Mouse (Mus musculus): ENCODE results near the gene Phf1. TPM values are rescaled to one million over a fixed set of nuclear protein-coding genes. Genes with fewer than 3 reads are reported as not detected.

Phf1 gene
- polyA plus RNA-seq, 1 experiment from 2014 or later, result 9.5 TPM

- Histone ChIP-seq H3K4me2 (peak overlapping the region; percentile 85), H3K36me3 (ENCODE audit: poor library complexity, severe bottlenecking) (peaks cover 9% of the 10 kb centered on the region; the same call in 1 of the 2 replicates), H3K4me3 (peak overlapping the region; percentile 42), H3K27ac (peak overlapping the region; percentile 86), H3K9ac (peak overlapping the region; percentile 77), H3K27me3 (no peaks in the 10 kb centered on the region), H3K9me3 (replicated peaks) (no peaks in the 10 kb centered on the region), H3K4me1 (peaks cover 92% of the 10 kb centered on the region)
- 23% methylated on average over 12 of the region's 12 CpGs for WGBS
- ATAC-seq, result no peak
These were observed 14.6 kb downstream of the Phf1 start for GRCm38 (mm10) chr17:26947231-26948100.

GRCm38 (mm10) chr17:26948316-26949050 lies 15.6 kb downstream of the Phf1 start:
- under 1% methylated on average over 15 of the region's 87 CpGs for WGBS
- H3K27me3 ChIP-seq, result no peaks in the 10 kb centered on the region
- H3K4me2 ChIP-seq, result peak overlapping the region; percentile 93
- peaks cover 17% of the 10 kb centered on the region for H3K36me3 ChIP-seq (ENCODE audit: poor library complexity, severe bottlenecking)
- H3K9ac ChIP-seq, result peak overlapping the region; percentile 90
- no peaks in the 10 kb centered on the region for H3K9me3 ChIP-seq (replicated peaks)
- H3K27ac ChIP-seq, result peak overlapping the region; percentile 90
- no peak for ATAC-seq
- peaks cover 93% of the 10 kb centered on the region for H3K4me1 ChIP-seq
- H3K4me3 ChIP-seq, result peak overlapping the region; percentile 74

- ATAC-seq, result no peak
- peaks cover 17% of the 10 kb centered on the region for H3K36me3 ChIP-seq (ENCODE audit: poor library complexity, severe bottlenecking)
- peaks cover 92% of the 10 kb centered on the region for H3K4me1 ChIP-seq
- peak overlapping the region; percentile 90 for H3K27ac ChIP-seq
- H3K9ac ChIP-seq, result peak overlapping the region; percentile 90
- H3K4me3 ChIP-seq, result peak overlapping the region; percentile 74
- WGBS, result 10% methylated on average over 9 of the region's 14 CpGs
- no peaks in the 10 kb centered on the region for H3K27me3 ChIP-seq
- peak overlapping the region; percentile 93 for H3K4me2 ChIP-seq
- H3K9me3 ChIP-seq (replicated peaks), result no peaks in the 10 kb centered on the region
These were observed 16.3 kb downstream of the Phf1 start for GRCm38 (mm10) chr17:26949051-26949577.

GRCm38 (mm10) chr17:26949866-26950265 lies 17.0 kb downstream of the Phf1 start:
- H3K9me3 ChIP-seq (replicated peaks), result no peaks in the 10 kb centered on the region
- peak overlapping the region; percentile 90 for H3K9ac ChIP-seq
- no peaks in the 10 kb centered on the region for H3K27me3 ChIP-seq
- ATAC-seq, result no peak
- 28% methylated on average over 5 of the region's 5 CpGs for WGBS
- H3K27ac ChIP-seq, result peak overlapping the region; percentile 90
- H3K4me3 ChIP-seq, result peak overlapping the region; percentile 74
- peaks cover 14% of the 10 kb centered on the region for H3K36me3 ChIP-seq (ENCODE audit: poor library complexity, severe bottlenecking)
- H3K4me1 ChIP-seq, result peaks cover 91% of the 10 kb centered on the region
- peak overlapping the region; percentile 93 for H3K4me2 ChIP-seq

- Histone ChIP-seq H3K27me3 (no peaks in the 10 kb centered on the region), H3K4me3 (peak overlapping the region; percentile 43), H3K4me1 (peaks cover 83% of the 10 kb centered on the region), H3K36me3 (ENCODE audit: poor library complexity, severe bottlenecking) (peaks cover 21% of the 10 kb centered on the region), H3K9ac (peak overlapping the region; percentile 90), H3K9me3 (replicated peaks) (no peaks in the 10 kb centered on the region), H3K27ac (peak overlapping the region; percentile 75), H3K4me2 (peak overlapping the region; percentile 93)
- WGBS, result 31% methylated on average over 7 of the region's 7 CpGs
- no peak for ATAC-seq
These were observed 17.9 kb downstream of the Phf1 start for GRCm38 (mm10) chr17:26950560-26951288.

- peak overlapping the region; percentile 93 for H3K4me2 ChIP-seq
- ATAC-seq, result peak; percentile 61
- H3K4me3 ChIP-seq, result peak overlapping the region; percentile 43
- 0% methylated on average over 11 of the region's 11 CpGs for WGBS
- H3K27ac ChIP-seq, result peak overlapping the region; percentile 75
- no peaks in the 10 kb centered on the region for H3K9me3 ChIP-seq (replicated peaks)
- peaks cover 28% of the 10 kb centered on the region for H3K36me3 ChIP-seq (ENCODE audit: poor library complexity, severe bottlenecking)
- H3K9ac ChIP-seq, result peak overlapping the region; percentile 71
- H3K4me1 ChIP-seq, result peaks cover 76% of the 10 kb centered on the region
- H3K27me3 ChIP-seq, result no peaks in the 10 kb centered on the region
These were observed 18.6 kb downstream of the Phf1 start for GRCm38 (mm10) chr17:26951406-26951805.

- no peaks in the 10 kb centered on the region for H3K27me3 ChIP-seq
- H3K36me3 ChIP-seq (ENCODE audit: poor library complexity, severe bottlenecking), result peaks cover 36% of the 10 kb centered on the region
- peak; percentile 39; the same call in 1 of the 2 replicates for ATAC-seq
- no peaks in the 10 kb centered on the region for H3K9me3 ChIP-seq (replicated peaks)
- peak overlapping the region; percentile 43 for H3K4me3 ChIP-seq
- peak overlapping the region; percentile 71 for H3K9ac ChIP-seq
- H3K4me2 ChIP-seq, result peak overlapping the region; percentile 93
- peak overlapping the region; percentile 75 for H3K27ac ChIP-seq
- 3% methylated on average over 22 of the region's 23 CpGs for WGBS
- peaks cover 68% of the 10 kb centered on the region for H3K4me1 ChIP-seq
These were observed 19.4 kb downstream of the Phf1 start for GRCm38 (mm10) chr17:26951952-26952877.

GRCm38 (mm10) chr17:26953201-26953600 lies 20.3 kb downstream of the Phf1 start:
- peaks cover 46% of the 10 kb centered on the region for H3K36me3 ChIP-seq (ENCODE audit: poor library complexity, severe bottlenecking)
- WGBS, result 26% methylated on average over 6 of the region's 6 CpGs
- H3K27ac ChIP-seq, result no peak overlapping the region
- peak overlapping the region; percentile 71 for H3K9ac ChIP-seq
- H3K9me3 ChIP-seq (replicated peaks), result no peaks in the 10 kb centered on the region
- ATAC-seq, result no peak
- H3K4me2 ChIP-seq, result peak overlapping the region; percentile 93
- H3K4me1 ChIP-seq, result peaks cover 60% of the 10 kb centered on the region
- no peaks in the 10 kb centered on the region for H3K27me3 ChIP-seq
- H3K4me3 ChIP-seq, result peak overlapping the region; percentile 43

- peaks cover 58% of the 10 kb centered on the region for H3K4me1 ChIP-seq
- WGBS, result 15% methylated on average over 11 of the region's 16 CpGs
These were observed 20.9 kb downstream of the Phf1 start for GRCm38 (mm10) chr17:26953726-26954125.

GRCm38 (mm10) chr17:26956309-26956708 lies 23.5 kb downstream of the Phf1 start:
- no peak overlapping the region for H3K27ac ChIP-seq
- H3K36me3 ChIP-seq (ENCODE audit: poor library complexity, severe bottlenecking), result peaks cover 77% of the 10 kb centered on the region
- no peak overlapping the region for H3K4me3 ChIP-seq
- 86% methylated on average over 5 of the region's 5 CpGs for WGBS
- H3K9me3 ChIP-seq (replicated peaks), result no peaks in the 10 kb centered on the region
- peaks cover 33% of the 10 kb centered on the region for H3K4me1 ChIP-seq
- H3K4me2 ChIP-seq, result no peak overlapping the region
- no peaks in the 10 kb centered on the region for H3K27me3 ChIP-seq
- H3K9ac ChIP-seq, result no peak overlapping the region
- ATAC-seq, result no peak

More at GRCm38 (mm10) chr17:26953726-26954125, 20.9 kb downstream of the Phf1 start:
- H3K27ac ChIP-seq, result no peak overlapping the region; the same call in 1 of the 2 replicates
- peaks cover 51% of the 10 kb centered on the region for H3K36me3 ChIP-seq (ENCODE audit: poor library complexity, severe bottlenecking)
- peak overlapping the region; percentile 93 for H3K4me2 ChIP-seq
- no peaks in the 10 kb centered on the region for H3K27me3 ChIP-seq
- peak overlapping the region; percentile 43 for H3K4me3 ChIP-seq
- peak overlapping the region; percentile 71 for H3K9ac ChIP-seq
- no peak for ATAC-seq
- H3K9me3 ChIP-seq (replicated peaks), result no peaks in the 10 kb centered on the region
